Mouse (Mus musculus): ENCODE data around the gene Rbm20. TPM values are rescaled to one million over a fixed set of nuclear protein-coding genes. Genes with fewer than 3 reads are reported as not detected.

Rbm20 gene
- polyA plus RNA-seq, 1 experiment: 6.5 TPM

- TF ChIP-seq CTCF (IDR thresholded peaks at IDR 0.05; ENCODE audit: low read depth, low read length): no peak
- no peak overlapping the region for H3K27ac ChIP-seq (ENCODE audit: insufficient read depth, low read length)
- H3K4me1 ChIP-seq (ENCODE audit: control insufficient read depth, insufficient read depth, low read length): no peaks in the 10 kb centered on the region
- H3K9me3 ChIP-seq (replicated peaks; ENCODE audit: control insufficient read depth, insufficient read depth, low read length, poor library complexity, severe bottlenecking): no peaks in the 10 kb centered on the region
- no peak overlapping the region for H3K9ac ChIP-seq (ENCODE audit: low read depth, poor library complexity, severe bottlenecking)
- H3K27me3 ChIP-seq (ENCODE audit: control insufficient read depth, insufficient read depth, low read length, poor library complexity, severe bottlenecking): no peaks in the 10 kb centered on the region
- no peak overlapping the region for H3K4me3 ChIP-seq (ENCODE audit: low read depth, low read length)
- H3K36me3 ChIP-seq (ENCODE audit: control insufficient read depth, insufficient read depth, low read length, poor library complexity, severe bottlenecking): no peaks in the 10 kb centered on the region
Measured at GRCm38 (mm10) chr19:53797770-53798169, 120.7 kb downstream of the Rbm20 start.

- Histone ChIP-seq H3K4me1 (ENCODE audit: control insufficient read depth, insufficient read depth, low read length) (no peaks in the 10 kb centered on the region), H3K36me3 (ENCODE audit: control insufficient read depth, insufficient read depth, low read length, poor library complexity, severe bottlenecking) (no peaks in the 10 kb centered on the region), H3K9me3 (replicated peaks; ENCODE audit: control insufficient read depth, insufficient read depth, low read length, poor library complexity, severe bottlenecking) (no peaks in the 10 kb centered on the region), H3K27me3 (ENCODE audit: control insufficient read depth, insufficient read depth, low read length, poor library complexity, severe bottlenecking) (no peaks in the 10 kb centered on the region), H3K4me3 (ENCODE audit: low read depth, low read length) (no peak overlapping the region), H3K9ac (ENCODE audit: low read depth, poor library complexity, severe bottlenecking) (no peak overlapping the region), H3K27ac (ENCODE audit: insufficient read depth, low read length) (no peak overlapping the region)
- TF ChIP-seq POLR2A (IDR thresholded peaks at IDR 0.05; ENCODE audit: insufficient read depth, low read length): no peak
- no peak for TF ChIP-seq EP300 (IDR thresholded peaks at IDR 0.05; ENCODE audit: insufficient read depth, low read depth, low read length)
- TF ChIP-seq CTCF (IDR thresholded peaks at IDR 0.05; ENCODE audit: low read depth, low read length): no peak
Measured at GRCm38 (mm10) chr19:53799885-53800284, 122.8 kb downstream of the Rbm20 start.

- H3K4me3 ChIP-seq (ENCODE audit: low read depth, low read length): no peak overlapping the region
- no peak overlapping the region for H3K9ac ChIP-seq (ENCODE audit: low read depth, poor library complexity, severe bottlenecking)
- no peaks in the 10 kb centered on the region for H3K4me1 ChIP-seq (ENCODE audit: control insufficient read depth, insufficient read depth, low read length)
- no peaks in the 10 kb centered on the region for H3K9me3 ChIP-seq (replicated peaks; ENCODE audit: control insufficient read depth, insufficient read depth, low read length, poor library complexity, severe bottlenecking)
- H3K27ac ChIP-seq (ENCODE audit: insufficient read depth, low read length): no peak overlapping the region
- TF ChIP-seq EP300 (IDR thresholded peaks at IDR 0.05; ENCODE audit: insufficient read depth, low read depth, low read length) (no peak), POLR2A (IDR thresholded peaks at IDR 0.05; ENCODE audit: insufficient read depth, low read length) (no peak), CTCF (IDR thresholded peaks at IDR 0.05; ENCODE audit: low read depth, low read length) (no peak)
- H3K36me3 ChIP-seq (ENCODE audit: control insufficient read depth, insufficient read depth, low read length, poor library complexity, severe bottlenecking): no peaks in the 10 kb centered on the region
- H3K27me3 ChIP-seq (ENCODE audit: control insufficient read depth, insufficient read depth, low read length, poor library complexity, severe bottlenecking): no peaks in the 10 kb centered on the region
Measured at GRCm38 (mm10) chr19:53800365-53800999, 123.4 kb downstream of the Rbm20 start.

GRCm38 (mm10) chr19:53801380-53801779, 124.3 kb downstream of the Rbm20 start:
- no peak for TF ChIP-seq CTCF (IDR thresholded peaks at IDR 0.05; ENCODE audit: low read depth, low read length)
- no peak for TF ChIP-seq EP300 (IDR thresholded peaks at IDR 0.05; ENCODE audit: insufficient read depth, low read depth, low read length)
- TF ChIP-seq POLR2A (IDR thresholded peaks at IDR 0.05; ENCODE audit: insufficient read depth, low read length): no peak
- Histone ChIP-seq H3K27me3 (ENCODE audit: control insufficient read depth, insufficient read depth, low read length, poor library complexity, severe bottlenecking) (no peaks in the 10 kb centered on the region), H3K36me3 (ENCODE audit: control insufficient read depth, insufficient read depth, low read length, poor library complexity, severe bottlenecking) (no peaks in the 10 kb centered on the region), H3K4me1 (ENCODE audit: control insufficient read depth, insufficient read depth, low read length) (no peaks in the 10 kb centered on the region), H3K27ac (ENCODE audit: insufficient read depth, low read length) (no peak overlapping the region), H3K9ac (ENCODE audit: low read depth, poor library complexity, severe bottlenecking) (no peak overlapping the region), H3K9me3 (replicated peaks; ENCODE audit: control insufficient read depth, insufficient read depth, low read length, poor library complexity, severe bottlenecking) (no peaks in the 10 kb centered on the region), H3K4me3 (ENCODE audit: low read depth, low read length) (no peak overlapping the region)

GRCm38 (mm10) chr19:53801789-53802683, 124.9 kb downstream of the Rbm20 start:
- H3K27me3 ChIP-seq (ENCODE audit: control insufficient read depth, insufficient read depth, low read length, poor library complexity, severe bottlenecking): no peaks in the 10 kb centered on the region
- H3K4me1 ChIP-seq (ENCODE audit: control insufficient read depth, insufficient read depth, low read length): no peaks in the 10 kb centered on the region
- no peaks in the 10 kb centered on the region for H3K36me3 ChIP-seq (ENCODE audit: control insufficient read depth, insufficient read depth, low read length, poor library complexity, severe bottlenecking)
- no peak overlapping the region for H3K4me3 ChIP-seq (ENCODE audit: low read depth, low read length)
- H3K27ac ChIP-seq (ENCODE audit: insufficient read depth, low read length): no peak overlapping the region
- TF ChIP-seq POLR2A (IDR thresholded peaks at IDR 0.05; ENCODE audit: insufficient read depth, low read length): no peak
- H3K9ac ChIP-seq (ENCODE audit: low read depth, poor library complexity, severe bottlenecking): no peak overlapping the region
- H3K9me3 ChIP-seq (replicated peaks; ENCODE audit: control insufficient read depth, insufficient read depth, low read length, poor library complexity, severe bottlenecking): no peaks in the 10 kb centered on the region

- Histone ChIP-seq H3K9me3 (replicated peaks; ENCODE audit: control insufficient read depth, insufficient read depth, low read length, poor library complexity, severe bottlenecking) (no peaks in the 10 kb centered on the region), H3K36me3 (ENCODE audit: control insufficient read depth, insufficient read depth, low read length, poor library complexity, severe bottlenecking) (no peaks in the 10 kb centered on the region), H3K27me3 (ENCODE audit: control insufficient read depth, insufficient read depth, low read length, poor library complexity, severe bottlenecking) (no peaks in the 10 kb centered on the region), H3K27ac (ENCODE audit: insufficient read depth, low read length) (no peak overlapping the region), H3K4me3 (ENCODE audit: low read depth, low read length) (no peak overlapping the region), H3K9ac (ENCODE audit: low read depth, poor library complexity, severe bottlenecking) (no peak overlapping the region), H3K4me1 (ENCODE audit: control insufficient read depth, insufficient read depth, low read length) (no peaks in the 10 kb centered on the region)
- no peak for TF ChIP-seq CTCF (IDR thresholded peaks at IDR 0.05; ENCODE audit: low read depth, low read length)
- no peak for TF ChIP-seq EP300 (IDR thresholded peaks at IDR 0.05; ENCODE audit: insufficient read depth, low read depth, low read length)
- no peak for TF ChIP-seq POLR2A (IDR thresholded peaks at IDR 0.05; ENCODE audit: insufficient read depth, low read length)
Measured at GRCm38 (mm10) chr19:53803954-53804353, 126.8 kb downstream of the Rbm20 start.
